Mouse (Mus musculus) liver, embryonic 15.5 days (tissue): Measurements from ENCODE around the gene Sebox. TPM values are rescaled to one million over a fixed set of nuclear protein-coding genes. Genes with fewer than 3 reads are reported as not detected.

Experiments used
- ATAC-seq: fragments of 200-750 bp; cut with Nextera tagmentation; 2 replicates; pipeline ENCODE4 v1.8.0; 2017; ENCODE audit warnings: moderate number of reproducible peaks, mild to moderate bottlenecking, moderate library complexity; ENCODE audit not compliant: insufficient read depth
- H3K27ac ChIP-seq: fragments of 300-500 bp; sonication (generic); replicated peaks from 2 replicates; pipeline ENCODE4 v1.5.1; 2015; ENCODE audit warnings: mild to moderate bottlenecking, inconsistent platforms
- H3K27me3 ChIP-seq: fragments of 300-500 bp; sonication (generic); 2 replicates; pipeline ENCODE4 v1.6.1; 2015; ENCODE audit warnings: mild to moderate bottlenecking, inconsistent platforms
- H3K36me3 ChIP-seq: fragments of 300-500 bp; sonication (generic); replicated peaks from 2 replicates; pipeline ENCODE4 v1.6.1; 2015; ENCODE audit warnings: moderate library complexity, mild to moderate bottlenecking, inconsistent platforms
- H3K4me1 ChIP-seq: fragments of 300-500 bp; sonication (generic); replicated peaks from 2 replicates; pipeline ENCODE4 v1.6.1; 2015; ENCODE audit warnings: inconsistent platforms
- H3K4me2 ChIP-seq: fragments of 300-500 bp; sonication (generic); 2 replicates; pipeline ENCODE4 v1.6.1; 2015; ENCODE audit warnings: moderate library complexity, mild to moderate bottlenecking, inconsistent platforms
- H3K4me3 ChIP-seq: fragments of 300-500 bp; sonication (generic); replicated peaks from 2 replicates; pipeline ENCODE4 v1.5.1; 2015; ENCODE audit warnings: mild to moderate bottlenecking, inconsistent platforms
- H3K9ac ChIP-seq: fragments of 300-500 bp; sonication (generic); 2 replicates; pipeline ENCODE4 v1.6.1; 2015; ENCODE audit warnings: moderate library complexity, mild to moderate bottlenecking, inconsistent platforms
- H3K9me3 ChIP-seq: fragments of 300-500 bp; sonication (generic); replicated peaks from 2 replicates; pipeline ENCODE4 v1.6.1; 2016; ENCODE audit warnings: inconsistent platforms
- WGBS: fragments of 180-500 bp; shearing (Covaris S2); methylation state at CpG from one replicate; pipeline ENCODE4 v1.1.7; 2015; ENCODE audit warnings: mixed read lengths; ENCODE audit not compliant: insufficient replicate concordance; 5-methylcytosine and 5-hydroxymethylcytosine counted together
- polyA plus RNA-seq: library from polyadenylated mRNA; unstranded; fragments of >200 nt; fragmentation: Nextera tagmentation; extraction: Ambion mirVana; gene quantifications from 2 replicates; pipeline ENCODE4 v1.2.1, GENCODE M21; 2015

Sebox gene
- polyA plus RNA-seq, 1 experiment from 2014 or later = 0.25 TPM

DNA sequence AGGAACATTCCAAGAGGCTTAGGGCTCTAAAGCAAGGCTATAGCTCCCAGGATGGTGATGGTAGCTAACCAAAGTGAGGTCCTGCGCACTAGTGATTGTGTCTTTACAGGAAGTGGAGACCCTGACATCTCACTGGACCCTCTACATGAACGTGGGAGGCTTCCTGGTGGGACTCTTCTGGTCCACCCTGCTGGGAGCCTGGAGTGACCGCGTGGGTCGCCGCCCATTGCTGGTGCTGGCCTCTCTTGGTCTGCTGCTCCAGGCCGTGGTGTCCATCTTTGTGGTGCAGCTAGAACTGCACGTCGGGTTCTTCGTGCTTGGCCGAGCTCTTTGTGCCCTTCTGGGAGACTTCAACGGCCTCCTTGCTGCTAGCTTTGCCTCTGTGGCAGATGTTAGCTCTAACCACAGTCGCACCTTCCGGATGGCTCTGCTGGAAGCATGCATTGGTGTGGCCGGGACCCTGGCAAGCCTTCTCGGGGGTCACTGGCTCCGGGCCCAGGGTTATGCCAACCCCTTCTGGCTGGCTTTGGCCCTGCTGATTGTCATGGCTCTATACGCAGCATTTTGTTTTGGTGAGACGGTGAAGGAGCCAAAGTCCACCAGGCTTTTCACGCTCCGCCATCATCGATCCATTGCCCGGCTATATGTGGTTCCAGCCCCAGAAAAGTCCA, 36.9 kb upstream of the Sebox start:
- Histone ChIP-seq H3K4me1 (peaks cover 46% of the 10 kb centered on the region), H3K27ac (peak overlapping the region; percentile 76; the same call in 1 of the 2 replicates), H3K9ac (no peak overlapping the region; the same call in 1 of the 2 replicates), H3K4me3 (peak overlapping the region; percentile 62), H3K36me3 (no peaks in the 10 kb centered on the region), H3K9me3 (no peaks in the 10 kb centered on the region), H3K4me2 (peak overlapping the region; percentile 83), H3K27me3 (no peaks in the 10 kb centered on the region)
- WGBS = 65% methylated on average over 23 of the region's 23 CpGs
- no peak for ATAC-seq

DNA sequence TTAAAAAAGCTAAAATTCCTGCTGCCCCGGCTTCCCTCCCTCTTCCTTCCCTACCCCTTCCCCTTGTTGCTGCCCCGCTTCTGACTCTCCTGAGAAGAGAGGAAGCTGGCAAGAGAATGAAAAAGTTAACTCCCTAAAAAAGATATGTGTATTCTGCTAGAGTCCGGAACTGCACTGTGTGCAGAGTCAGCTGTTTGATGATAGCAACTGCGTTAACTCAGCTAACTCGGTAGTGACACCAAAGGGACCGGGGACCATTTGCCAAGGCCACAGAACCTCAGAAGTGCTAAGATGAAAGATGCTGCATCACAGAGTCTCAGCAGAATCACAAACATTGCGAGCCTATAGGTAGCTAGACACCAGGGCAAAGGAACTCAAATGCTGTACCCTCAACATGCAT, 35.7 kb upstream of the Sebox start:
- peaks cover 46% of the 10 kb centered on the region for H3K4me1 ChIP-seq
- no peak overlapping the region for H3K9ac ChIP-seq
- no peak overlapping the region for H3K4me2 ChIP-seq
- no peaks in the 10 kb centered on the region for H3K36me3 ChIP-seq
- no peak for ATAC-seq
- no peaks in the 10 kb centered on the region for H3K27me3 ChIP-seq
- WGBS = 62% methylated on average over 7 of the region's 7 CpGs
- H3K9me3 ChIP-seq = no peaks in the 10 kb centered on the region
- no peak overlapping the region for H3K4me3 ChIP-seq
- H3K27ac ChIP-seq = no peak overlapping the region

DNA sequence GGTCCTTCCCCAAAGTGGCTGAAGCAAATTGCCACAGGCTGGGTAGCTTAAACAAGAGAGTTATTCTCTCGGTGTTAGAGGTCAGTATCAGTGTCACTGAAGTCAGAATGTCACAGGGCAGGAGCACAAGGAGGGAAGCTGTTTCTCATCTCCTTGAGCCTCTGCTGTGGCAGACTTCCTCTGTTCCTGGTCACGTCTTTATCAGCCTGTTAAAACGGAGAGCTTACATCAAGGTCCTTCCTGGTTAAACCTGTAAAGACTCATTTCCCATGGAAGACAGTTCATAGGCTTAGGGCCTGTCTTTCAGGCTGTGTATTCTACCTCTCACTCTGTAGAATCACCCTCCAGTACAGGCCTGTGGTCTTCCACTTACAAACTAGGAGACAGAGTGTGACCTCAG, 35.3 kb upstream of the Sebox start:
- Histone ChIP-seq H3K4me2 (no peak overlapping the region), H3K4me1 (peaks cover 44% of the 10 kb centered on the region), H3K9me3 (no peaks in the 10 kb centered on the region), H3K9ac (no peak overlapping the region), H3K4me3 (no peak overlapping the region), H3K27ac (no peak overlapping the region), H3K36me3 (no peaks in the 10 kb centered on the region), H3K27me3 (no peaks in the 10 kb centered on the region)
- ATAC-seq = no peak
- 22% methylated on average over 3 of the region's 3 CpGs for WGBS

DNA sequence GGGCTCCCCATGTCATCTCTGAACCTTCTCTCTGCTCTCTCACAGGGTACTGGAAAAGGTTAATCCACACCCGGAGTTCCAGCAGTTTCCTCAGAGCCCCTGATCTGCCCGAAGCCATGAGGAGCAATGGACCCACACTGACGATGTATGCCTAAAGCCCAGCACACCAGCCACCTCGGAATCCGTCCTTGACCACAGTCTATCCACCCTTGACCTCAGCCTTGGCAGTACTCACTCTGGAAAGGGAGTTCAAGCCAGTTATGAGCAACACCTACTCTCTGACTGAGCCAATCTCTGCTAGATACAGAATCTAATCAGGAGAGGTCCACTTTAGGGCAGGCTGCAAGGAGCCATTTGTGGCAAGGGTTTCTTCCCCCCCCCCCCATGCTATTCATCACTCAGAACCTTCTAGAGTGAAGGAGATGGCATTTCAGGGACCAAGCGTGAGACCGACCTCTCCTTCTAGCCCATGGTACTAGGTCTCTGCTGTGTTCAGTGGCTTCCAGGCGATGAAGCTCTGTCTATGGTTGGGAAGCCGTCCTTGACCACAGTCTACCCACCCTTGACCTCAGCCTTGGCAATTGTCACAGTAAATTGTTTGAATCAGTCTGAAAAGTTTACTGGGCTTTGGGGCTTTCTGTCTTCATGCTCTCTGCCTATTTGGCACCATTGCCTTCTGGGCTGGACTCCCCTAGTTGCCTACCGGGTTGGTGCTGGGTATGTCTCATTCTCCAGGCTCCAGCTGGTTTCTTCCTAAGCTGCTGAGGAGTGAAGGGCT, 31.7 kb upstream of the Sebox start:
- Histone ChIP-seq H3K9me3 (no peaks in the 10 kb centered on the region), H3K27me3 (no peaks in the 10 kb centered on the region), H3K9ac (no peak overlapping the region), H3K4me3 (no peak overlapping the region), H3K27ac (no peak overlapping the region), H3K4me1 (peaks cover 10% of the 10 kb centered on the region), H3K4me2 (no peak overlapping the region), H3K36me3 (no peaks in the 10 kb centered on the region)
- WGBS = 59% methylated on average over 10 of the region's 10 CpGs
- no peak for ATAC-seq

DNA sequence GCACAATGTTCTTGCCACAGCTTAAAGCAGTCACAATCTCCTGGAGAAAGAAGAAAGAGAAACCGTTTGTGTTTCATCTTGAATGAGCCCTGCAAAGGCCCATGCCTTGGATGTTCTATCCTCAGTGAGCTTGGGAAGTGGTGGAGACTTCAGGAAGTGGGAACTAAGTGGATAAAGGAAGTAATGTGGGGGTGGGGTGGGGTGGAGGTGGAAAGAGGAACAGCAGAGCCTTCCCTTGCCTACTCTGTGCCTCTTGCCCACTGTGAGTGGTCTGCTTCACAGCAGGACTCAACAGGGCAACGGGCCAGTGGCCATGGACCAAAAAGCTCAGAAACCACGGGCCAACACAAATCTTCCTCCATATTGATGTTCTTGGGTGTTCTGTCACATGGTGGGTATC, 28.0 kb upstream of the Sebox start:
- Histone ChIP-seq H3K9me3 (no peaks in the 10 kb centered on the region), H3K9ac (no peak overlapping the region), H3K27me3 (no peaks in the 10 kb centered on the region), H3K4me2 (no peak overlapping the region), H3K27ac (no peak overlapping the region), H3K4me3 (no peak overlapping the region), H3K4me1 (no peaks in the 10 kb centered on the region), H3K36me3 (no peaks in the 10 kb centered on the region)
- no peak for ATAC-seq
- 37% methylated on average over 3 of the region's 3 CpGs for WGBS

DNA sequence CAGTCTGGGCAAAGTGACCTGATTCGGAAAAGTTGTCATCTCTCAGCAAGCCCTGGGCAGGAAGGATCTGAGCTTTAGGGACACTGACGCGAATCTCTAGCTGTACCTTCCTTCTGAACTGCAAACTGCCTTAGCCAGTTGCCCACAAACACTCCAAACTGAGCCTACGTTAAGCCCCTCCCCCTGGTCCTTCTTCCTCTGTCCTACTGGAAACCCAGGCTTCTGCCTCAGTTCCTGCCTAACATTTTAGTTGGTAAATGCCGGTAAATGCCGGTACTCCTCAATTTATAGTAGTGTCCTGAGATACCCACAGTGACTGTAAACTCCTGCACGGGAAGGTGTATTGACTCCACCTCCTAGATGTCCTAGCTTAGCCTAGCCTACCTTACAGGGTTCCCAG, 19.6 kb upstream of the Sebox start:
- H3K27me3 ChIP-seq = peaks cover 50% of the 10 kb centered on the region
- H3K27ac ChIP-seq = no peak overlapping the region
- H3K9ac ChIP-seq = no peak overlapping the region
- no peak overlapping the region for H3K4me2 ChIP-seq
- no peaks in the 10 kb centered on the region for H3K36me3 ChIP-seq
- 37% methylated on average over 7 of the region's 7 CpGs for WGBS
- H3K9me3 ChIP-seq = no peaks in the 10 kb centered on the region
- H3K4me3 ChIP-seq = no peak overlapping the region
- no peaks in the 10 kb centered on the region for H3K4me1 ChIP-seq
- ATAC-seq = no peak

DNA sequence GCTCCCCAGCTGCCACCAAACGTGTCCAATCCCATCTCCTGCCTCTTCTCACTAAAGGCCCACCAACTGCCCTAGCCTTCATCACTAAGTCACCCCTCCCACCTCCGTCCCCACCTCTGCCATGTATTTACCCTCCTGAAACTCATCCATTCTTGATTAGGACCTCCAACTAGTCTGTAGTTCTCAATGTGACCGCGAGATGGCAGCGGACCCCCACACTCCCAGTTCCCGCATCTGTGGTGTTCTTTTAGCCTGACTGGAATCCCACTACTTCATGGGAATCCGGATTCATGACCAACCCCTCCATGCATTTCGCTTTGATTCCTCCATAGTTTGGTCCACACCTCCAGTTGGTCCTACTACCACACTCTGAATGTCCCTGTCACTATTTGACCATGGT, 15.1 kb upstream of the Sebox start:
- peaks cover 83% of the 10 kb centered on the region for H3K27me3 ChIP-seq

DNA sequence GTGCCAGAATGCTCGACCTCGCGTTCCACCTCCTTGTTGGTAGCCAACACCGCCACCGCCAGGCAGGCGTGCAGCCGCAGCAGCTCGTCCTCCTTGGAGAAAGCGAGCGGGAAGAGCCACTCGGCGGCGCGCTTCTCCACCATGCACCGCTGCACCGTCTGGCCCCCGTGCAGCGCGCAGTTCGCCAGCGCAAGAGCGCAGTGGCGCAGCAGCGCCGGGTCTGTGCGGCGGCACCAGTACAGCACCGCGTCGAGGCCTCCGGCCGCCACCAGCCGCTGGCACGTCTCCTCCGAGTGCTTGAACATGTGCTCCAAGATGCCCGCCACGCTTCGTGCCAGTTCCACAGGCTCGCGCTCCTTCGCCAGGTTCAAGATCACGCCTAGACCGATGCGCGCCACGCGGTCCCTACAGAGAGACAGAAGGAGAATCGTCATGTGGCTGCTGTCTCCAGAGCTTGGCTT, 12.4 kb upstream of the Sebox start:
- no peak for ATAC-seq
- H3K36me3 ChIP-seq = no peaks in the 10 kb centered on the region
- H3K4me2 ChIP-seq = peak overlapping the region; percentile 45
- WGBS = 9% methylated on average over 48 of the region's 48 CpGs
- H3K9me3 ChIP-seq = no peaks in the 10 kb centered on the region
- 0 out of 2 replicates have a peak overlapping the region, but pooled peaks have one; percentile 20 for H3K4me3 ChIP-seq
- no peak overlapping the region for H3K27ac ChIP-seq
- 0 out of 2 replicates have a peak, but pooled peaks cover 3% of the 10 kb centered on the region for H3K4me1 ChIP-seq
- peaks cover 87% of the 10 kb centered on the region for H3K27me3 ChIP-seq
- H3K9ac ChIP-seq = no peak overlapping the region

More for the DNA sequence above, 15.1 kb upstream of the Sebox start:
- 3% methylated on average over 8 of the region's 8 CpGs for WGBS
- Histone ChIP-seq H3K4me1 (0 out of 2 replicates have a peak, but pooled peaks cover 3% of the 10 kb centered on the region), H3K9me3 (no peaks in the 10 kb centered on the region), H3K9ac (no peak overlapping the region), H3K4me3 (no peak overlapping the region), H3K36me3 (no peaks in the 10 kb centered on the region), H3K4me2 (no peak overlapping the region), H3K27ac (no peak overlapping the region)
- no peak for ATAC-seq

DNA sequence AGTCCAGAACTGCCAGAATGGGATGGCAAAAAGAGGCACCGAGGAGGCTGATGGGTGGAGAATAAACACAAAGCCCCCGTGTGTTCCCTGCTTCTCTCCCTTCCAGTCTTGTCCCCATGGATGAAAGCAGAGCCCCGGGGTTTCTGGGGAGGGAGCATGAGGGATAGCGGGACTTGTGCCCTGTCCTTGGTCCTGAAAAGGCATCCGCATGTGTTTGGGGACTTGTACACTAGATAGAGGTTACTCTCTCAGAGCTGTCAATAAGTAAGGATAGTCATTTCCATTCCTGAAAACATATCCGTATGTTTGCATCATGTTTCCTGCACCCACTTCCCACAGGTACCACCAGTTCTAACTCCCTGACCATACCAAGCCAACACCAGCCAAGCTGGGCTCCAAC, 7.3 kb upstream of the Sebox start:
- 7% methylated on average over 6 of the region's 6 CpGs for WGBS
- Histone ChIP-seq H3K9me3 (no peaks in the 10 kb centered on the region), H3K4me3 (no peak overlapping the region), H3K4me1 (peaks cover 18% of the 10 kb centered on the region), H3K27ac (no peak overlapping the region), H3K27me3 (peaks cover 89% of the 10 kb centered on the region), H3K4me2 (no peak overlapping the region), H3K9ac (no peak overlapping the region), H3K36me3 (no peaks in the 10 kb centered on the region)
- ATAC-seq = no peak

DNA sequence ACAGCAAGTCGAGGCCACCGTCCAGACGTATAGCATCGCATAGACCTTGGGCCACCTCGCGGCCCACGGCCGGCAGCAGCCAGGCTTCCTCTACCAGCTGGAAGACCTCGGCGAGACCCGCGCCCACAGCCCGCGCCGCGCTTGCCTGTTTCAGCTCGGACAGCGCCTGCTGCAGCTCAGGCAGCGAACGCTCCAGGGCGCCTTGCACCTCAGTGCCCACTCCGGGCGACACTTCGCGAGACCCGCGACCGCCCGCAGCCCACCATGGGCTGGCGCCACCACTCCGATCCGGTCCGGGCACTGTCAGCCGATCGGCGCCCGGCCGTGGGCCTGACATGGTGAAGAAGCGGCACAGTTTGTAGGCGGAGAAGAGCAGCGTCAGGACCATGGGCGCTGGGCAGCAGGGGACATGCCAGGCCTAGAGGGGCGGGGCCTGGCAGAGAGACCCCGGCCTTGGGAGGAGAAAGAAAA, 6.1 kb upstream of the Sebox start:
- H3K4me3 ChIP-seq = peak overlapping the region; percentile 47
- no peak for ATAC-seq
- peaks cover 86% of the 10 kb centered on the region for H3K27me3 ChIP-seq
- no peaks in the 10 kb centered on the region for H3K36me3 ChIP-seq
- H3K4me1 ChIP-seq = peaks cover 18% of the 10 kb centered on the region
- WGBS = 2% methylated on average over 44 of the region's 44 CpGs
- H3K4me2 ChIP-seq = peak overlapping the region; percentile 69
- no peak overlapping the region for H3K27ac ChIP-seq
- H3K9ac ChIP-seq = no peak overlapping the region
- no peaks in the 10 kb centered on the region for H3K9me3 ChIP-seq
